Mouse (Mus musculus): ENCODE measurements around the gene Pold1. TPM values are rescaled to one million over a fixed set of nuclear protein-coding genes. Genes with fewer than 3 reads are reported as not detected.

Pold1 gene
- total RNA-seq, 2 experiments from 2014 or later, result 8.8 to 9.4 TPM

GRCm38 (mm10) chr7:44531207-44531606 lies 17.4 kb downstream of the Pold1 start:
- no peak overlapping the region for H3K4me3 ChIP-seq
- H3K27ac ChIP-seq, result no peak overlapping the region
- no peak for DNase-seq (ENCODE audit: extremely low spot score in 1 of 2, low spot score in 2 of 2)
- TF ChIP-seq CTCF (IDR thresholded peaks at IDR 0.05), result no peak
- intact Hi-C loops (cut with DNase I), result no loop called here

DNA sequence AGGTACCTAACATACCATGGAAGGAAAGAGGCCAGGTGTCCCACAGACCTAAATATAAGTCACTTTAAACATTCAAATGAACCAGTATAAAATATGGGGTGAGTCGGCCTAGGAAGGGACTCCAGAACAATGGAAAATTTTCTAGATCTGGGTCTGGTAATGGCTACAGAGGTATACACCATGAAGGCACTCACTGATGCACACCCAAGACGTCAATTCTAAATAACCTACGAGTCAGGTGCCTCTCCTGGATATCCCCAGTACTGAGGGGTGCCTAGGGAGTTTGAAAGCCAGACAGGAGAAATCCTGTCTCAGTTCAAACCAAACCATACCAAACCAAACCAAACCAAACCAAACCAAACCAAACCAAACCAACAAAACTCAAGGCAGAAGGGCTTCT lies 18.1 kb downstream of the Pold1 start:
- no peak for DNase-seq (ENCODE audit: extremely low spot score in 1 of 2, low spot score in 2 of 2)
- Histone ChIP-seq H3K4me3 (no peak overlapping the region), H3K27ac (no peak overlapping the region)
- no peak for TF ChIP-seq CTCF (IDR thresholded peaks at IDR 0.05)
- intact Hi-C loops (cut with DNase I), result no loop called here

- no peak overlapping the region for H3K27ac ChIP-seq
- DNase-seq (ENCODE audit: extremely low spot score in 1 of 2, low spot score in 2 of 2), result no peak
- no peak overlapping the region for H3K4me3 ChIP-seq
- no peak for TF ChIP-seq CTCF (IDR thresholded peaks at IDR 0.05)
- intact Hi-C loops (cut with DNase I), result no loop called here
Observed at GRCm38 (mm10) chr7:44529518-44529917, 19.1 kb downstream of the Pold1 start.

DNA sequence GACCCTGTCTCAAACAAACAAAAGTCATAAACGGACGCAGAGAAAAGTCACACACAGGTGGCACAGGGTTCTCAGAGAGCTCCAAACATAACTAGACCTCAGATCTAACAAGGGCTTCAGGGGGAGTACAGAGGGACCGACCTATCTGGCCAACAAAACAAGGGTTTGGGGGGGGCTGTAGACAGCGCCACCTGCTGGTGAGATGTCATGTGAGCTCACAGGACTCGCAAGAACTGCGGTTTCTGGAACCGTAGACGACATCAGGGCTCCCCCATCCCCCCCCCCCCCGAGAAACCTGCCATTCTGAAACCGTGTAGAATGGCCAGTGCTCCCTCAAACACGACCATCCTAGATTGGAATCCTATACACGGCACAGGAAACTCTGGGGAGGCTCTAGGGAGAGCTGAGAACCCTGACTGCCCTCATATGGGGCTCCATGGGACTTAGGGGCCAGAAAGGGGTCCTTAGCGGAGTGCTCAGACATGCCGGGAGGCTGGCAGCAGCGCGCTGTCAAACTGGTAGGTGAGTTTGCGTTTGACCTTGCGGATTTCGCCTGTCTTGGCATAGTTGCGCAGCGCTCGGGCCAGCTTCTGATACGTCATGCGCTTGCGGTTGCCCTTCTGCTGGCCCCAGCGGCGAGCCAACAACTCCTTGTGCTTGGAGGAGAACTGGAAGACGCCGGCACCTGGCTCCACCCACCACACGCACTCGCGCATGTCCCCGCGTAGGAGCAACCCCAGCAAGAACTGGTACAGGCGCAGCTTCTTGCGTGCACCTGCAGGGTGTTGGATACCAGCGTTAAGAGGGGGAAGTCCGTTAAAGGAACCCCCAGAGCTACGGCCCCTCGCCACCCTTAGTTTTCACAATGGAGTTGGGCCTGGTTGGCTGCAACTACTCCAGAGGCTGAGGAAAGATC lies 20.9 kb downstream of the Pold1 start:
- Histone ChIP-seq H3K27ac (peak overlapping the region; percentile 93), H3K4me3 (peak overlapping the region; percentile 47)
- peak; percentile 85 for TF ChIP-seq CTCF (IDR thresholded peaks at IDR 0.05)
- intact Hi-C loops (cut with DNase I), result loop anchor here (2.0 kb wide), 1 partner anchor 21 kb away; the partner anchor contains the start of gene Pold1
- peak; percentile 76 for DNase-seq (ENCODE audit: extremely low spot score in 1 of 2, low spot score in 2 of 2)

DNA sequence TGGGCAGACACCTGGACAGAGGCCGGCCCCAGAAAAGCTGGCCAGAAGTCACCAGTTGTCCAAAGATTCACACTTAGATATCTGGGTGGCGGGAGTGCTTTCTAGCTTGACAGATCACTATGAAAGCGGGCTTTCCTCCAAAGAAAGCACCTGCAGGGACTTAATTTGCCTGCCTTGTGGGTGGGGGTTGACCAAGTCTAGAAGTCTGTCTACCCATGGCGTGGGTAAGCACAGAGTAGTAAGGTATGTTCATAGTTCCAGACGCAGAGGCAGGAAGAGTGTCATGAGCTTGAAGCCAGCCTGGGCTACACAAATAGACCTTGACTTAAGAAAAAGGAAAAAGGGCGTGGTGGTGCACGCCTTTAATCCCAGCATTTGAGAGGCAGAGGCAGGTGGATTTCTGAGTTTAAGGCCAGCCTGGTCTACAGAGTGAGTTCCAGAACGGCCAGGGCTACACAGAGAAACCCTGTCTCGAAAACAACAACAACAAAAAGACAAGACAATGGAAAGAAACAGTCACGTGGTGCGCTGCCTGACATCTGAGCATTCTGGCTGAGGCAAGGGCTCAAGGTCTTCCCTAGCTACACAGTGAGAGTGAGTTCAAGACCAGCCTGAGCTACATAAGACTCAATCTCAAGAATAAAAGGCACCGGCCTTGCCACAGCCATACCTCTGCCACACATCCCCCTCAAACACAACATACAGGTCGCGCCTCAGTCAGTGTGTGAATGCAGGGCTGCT lies 22.1 kb downstream of the Pold1 start:
- H3K27ac ChIP-seq, result no peak overlapping the region
- no peak for TF ChIP-seq CTCF (IDR thresholded peaks at IDR 0.05)
- DNase-seq (ENCODE audit: extremely low spot score in 1 of 2, low spot score in 2 of 2), result no peak
- intact Hi-C loops (cut with DNase I), result loop anchor here (2.0 kb wide), 1 partner anchor 22 kb away; the partner anchor contains the start of gene Pold1
- H3K4me3 ChIP-seq, result no peak overlapping the region

DNA sequence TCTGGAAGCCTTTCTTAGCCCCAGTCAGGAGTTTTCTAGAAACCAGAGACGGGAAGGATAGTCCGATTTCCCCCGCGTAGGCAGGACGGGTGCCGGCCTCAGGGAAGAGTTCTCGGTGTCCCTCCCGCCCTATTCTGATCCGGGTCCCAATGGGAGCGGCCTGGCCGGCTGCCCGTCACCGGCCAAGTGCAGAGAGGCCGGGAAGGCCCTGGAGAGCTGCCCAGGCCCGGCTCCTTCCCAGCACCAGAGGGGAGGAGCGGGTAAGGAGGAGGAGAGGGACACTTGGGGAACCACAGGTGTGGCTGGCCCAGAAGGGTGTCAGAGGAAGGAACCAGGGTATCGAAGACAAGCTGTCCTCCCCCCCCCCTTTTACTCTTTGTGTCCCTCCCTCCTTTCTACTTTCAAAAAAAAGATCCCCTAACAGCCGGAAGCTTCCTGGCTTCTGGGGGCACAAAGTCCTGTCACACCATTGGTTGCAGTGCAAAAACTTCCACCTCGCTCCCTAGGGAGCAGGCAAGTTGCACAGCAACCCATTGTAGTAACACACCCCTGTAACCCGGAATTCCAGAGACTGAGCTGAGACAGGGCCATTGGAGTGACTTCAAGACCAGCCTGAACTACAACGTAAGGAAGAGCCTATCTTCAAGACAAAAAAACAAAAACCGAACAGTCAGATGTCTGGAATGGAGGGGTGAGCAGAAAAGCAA lies 23.4 kb downstream of the Pold1 start:
- peak; percentile 48 to 49 for DNase-seq (ENCODE audit: extremely low spot score in 1 of 2, low spot score in 2 of 2)
- TF ChIP-seq CTCF (IDR thresholded peaks at IDR 0.05), result no peak
- intact Hi-C loops (cut with DNase I), result no loop called here
- Histone ChIP-seq H3K4me3 (no peak overlapping the region), H3K27ac (no peak overlapping the region; the same call in 1 of the 2 replicates)

DNA sequence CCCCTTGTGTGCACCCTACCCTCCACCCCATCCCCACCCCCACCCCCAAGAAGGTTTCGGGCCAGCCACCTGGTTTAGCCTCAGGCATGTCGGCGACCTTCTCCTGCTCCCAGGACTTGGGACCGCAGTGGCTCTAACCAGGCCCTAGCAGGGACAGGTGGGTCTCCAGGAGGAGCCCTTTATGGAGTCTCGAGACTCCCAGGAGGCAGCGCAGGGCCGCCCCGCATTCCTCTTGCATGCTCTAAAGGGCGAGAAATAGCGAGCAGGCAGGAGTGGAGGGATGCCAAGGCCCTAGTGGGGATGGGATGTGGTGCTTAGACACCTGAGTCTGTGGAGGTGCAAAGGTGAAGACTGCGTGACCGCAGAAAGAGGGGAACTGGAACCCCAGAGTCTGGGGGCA lies 24.1 kb downstream of the Pold1 start, which contains the start of gene Mybpc2:
Mybpc2 (minus strand) TSS at position 155 of the 400 bp plus-strand sequence.
- intact Hi-C loops (cut with DNase I), result loop anchor here (5.0 kb wide), 1 partner anchor 123 kb away; no protein-coding TSS in a partner anchor

GRCm38 (mm10) chr7:44523056-44523455 lies 25.6 kb downstream of the Pold1 start:
- H3K4me3 ChIP-seq, result no peak overlapping the region
- intact Hi-C loops (cut with DNase I), result loop anchor here (5.0 kb wide), 1 partner anchor 124 kb away; no protein-coding TSS in a partner anchor
- DNase-seq (ENCODE audit: extremely low spot score in 1 of 2, low spot score in 2 of 2), result no peak
- no peak for TF ChIP-seq CTCF (IDR thresholded peaks at IDR 0.05)
- H3K27ac ChIP-seq, result no peak overlapping the region

More for the DNA sequence above, 24.1 kb downstream of the Pold1 start, which contains the start of gene Mybpc2:
- H3K27ac ChIP-seq, result no peak within 1 kb of the TSS; the same call in 1 of the 2 replicates
- DNase-seq (ENCODE audit: extremely low spot score in 1 of 2, low spot score in 2 of 2), result no peak
- H3K4me3 ChIP-seq, result no peak within 1 kb of the TSS
- TF ChIP-seq CTCF (IDR thresholded peaks at IDR 0.05), result no peak

GRCm38 (mm10) chr7:44521710-44522109 lies 26.9 kb downstream of the Pold1 start:
- intact Hi-C loops (cut with DNase I), result loop anchor here (2.0 to 5.0 kb wide), 2 partner anchors 39 to 126 kb away; no protein-coding TSS in a partner anchor
- TF ChIP-seq CTCF (IDR thresholded peaks at IDR 0.05), result peak; percentile 71
- no peak overlapping the region for H3K27ac ChIP-seq
- H3K4me3 ChIP-seq, result no peak overlapping the region
- peak in 1 of 2 experiments; percentile 61 for DNase-seq (ENCODE audit: extremely low spot score in 1 of 2, low spot score in 2 of 2)

GRCm38 (mm10) chr7:44520990-44521389 lies 27.7 kb downstream of the Pold1 start:
- no peak for TF ChIP-seq CTCF (IDR thresholded peaks at IDR 0.05)
- DNase-seq (ENCODE audit: extremely low spot score in 1 of 2, low spot score in 2 of 2), result no peak
- Histone ChIP-seq H3K4me3 (no peak overlapping the region), H3K27ac (no peak overlapping the region)
- intact Hi-C loops (cut with DNase I), result loop anchor here (2.0 to 5.0 kb wide), 2 partner anchors 40 to 126 kb away; no protein-coding TSS in a partner anchor

GRCm38 (mm10) chr7:44519240-44519913 lies 29.3 kb downstream of the Pold1 start:
- TF ChIP-seq CTCF (IDR thresholded peaks at IDR 0.05), result peak; percentile 31

More at GRCm38 (mm10) chr7:44519240-44519913, 29.3 kb downstream of the Pold1 start:
- DNase-seq (ENCODE audit: extremely low spot score in 1 of 2, low spot score in 2 of 2), result no peak
- intact Hi-C loops (cut with DNase I), result no loop called here
- Histone ChIP-seq H3K4me3 (no peak overlapping the region), H3K27ac (no peak overlapping the region)

Measured in left cerebral cortex, adult 2 months (tissue).